Mouse (Mus musculus) cerebellum, postnatal 25 days (tissue): ENCODE measurements around the gene Mdk.
A peak's percentile ranks its signal among the peaks of the same experiment; 100 is the strongest.

Experiments
- DNase-seq, 2 experiments: peaks; one replicate each; pipeline ENCODE4 v3.0.0; 2021; ENCODE audit warnings: mixed read lengths in 2 of 2

Gene Mdk

DNA sequence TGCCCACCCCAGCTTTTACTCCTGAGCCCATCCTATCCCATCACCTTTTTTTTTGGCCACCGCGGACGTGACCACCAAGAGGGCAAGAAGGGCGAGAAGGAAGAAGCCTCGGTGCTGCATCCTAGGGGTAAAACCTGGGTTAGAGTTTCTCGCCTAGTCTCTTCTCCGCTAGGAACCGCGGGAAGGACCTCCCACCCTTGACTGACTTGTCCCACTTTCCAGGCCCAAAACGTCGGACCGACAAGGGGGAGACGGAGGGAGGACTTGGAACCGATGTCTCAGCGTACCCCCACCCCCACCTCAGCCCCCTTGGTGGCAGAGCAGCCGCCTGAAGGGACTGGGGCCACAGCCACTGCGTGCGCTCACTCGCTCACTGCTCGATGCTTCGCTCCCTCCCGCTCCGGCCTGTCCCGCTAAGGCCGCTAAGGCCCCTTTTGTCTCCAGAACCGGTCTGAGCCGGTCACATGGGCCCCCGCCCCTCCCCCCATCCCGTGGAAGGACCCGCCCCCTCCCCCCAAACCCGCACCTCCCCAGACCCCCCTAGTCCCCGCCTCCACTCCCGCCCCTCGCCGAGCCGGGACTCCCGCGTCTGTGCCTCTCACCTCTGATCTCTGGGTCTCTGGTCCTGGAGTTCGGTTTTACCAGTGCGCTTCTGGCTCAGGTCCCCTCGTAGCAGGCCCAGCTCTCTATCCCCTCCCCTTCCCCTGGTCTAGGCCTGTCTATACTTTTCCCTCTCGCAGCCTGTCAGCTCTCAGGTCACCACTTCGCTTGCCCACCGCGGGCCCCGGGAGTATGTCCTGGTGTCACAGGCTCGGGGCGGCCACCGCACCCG, 553 bp downstream of the Mdk start:
- peak; percentile 52 to 67 for DNase-seq

DNA sequence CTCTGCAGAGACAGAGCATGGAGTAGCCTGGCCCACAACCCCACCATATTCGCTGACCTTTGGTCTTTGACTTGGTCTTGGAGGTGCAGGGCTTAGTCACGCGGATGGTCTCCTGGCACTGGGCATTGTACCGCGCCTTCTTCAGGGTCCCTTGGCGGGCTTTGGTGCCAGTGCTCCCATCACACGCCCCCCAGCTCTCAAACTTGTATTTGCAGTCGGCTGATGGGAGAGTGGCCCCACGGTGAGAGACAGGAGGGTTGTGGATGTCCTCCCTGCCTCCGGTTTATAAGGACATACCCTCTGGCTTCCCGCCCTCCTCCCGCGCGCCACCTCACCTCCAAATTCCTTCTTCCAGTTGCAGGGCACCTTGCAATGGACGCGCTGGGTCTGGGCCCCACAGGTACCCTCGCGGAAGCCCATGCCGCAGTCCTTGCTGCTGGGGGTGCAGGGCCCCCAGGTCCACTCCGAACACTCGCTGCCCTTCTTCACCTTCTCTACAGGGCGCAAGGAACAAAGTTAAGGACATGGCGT, 1.3 kb downstream of the Mdk start:
- peak; percentile 40 to 46 for DNase-seq

DNA sequence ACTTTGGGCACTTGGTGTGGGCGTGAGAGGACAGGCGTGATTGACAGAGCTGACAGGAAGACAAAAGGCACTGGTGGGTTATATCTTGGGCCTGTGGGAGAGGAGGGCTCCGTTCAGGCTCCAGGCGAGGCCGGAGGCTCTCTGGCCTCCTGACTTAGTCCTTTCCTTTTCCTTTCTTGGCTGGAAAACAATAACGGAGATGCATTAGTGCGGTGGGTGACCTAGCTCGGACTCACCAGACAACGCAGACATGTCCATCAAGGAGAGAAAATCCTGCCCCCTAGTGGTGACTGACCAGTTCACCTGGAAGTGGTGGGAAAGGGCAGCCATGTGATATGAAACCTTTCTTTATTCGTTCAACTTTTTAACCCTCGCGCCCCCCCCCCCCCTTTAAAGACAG, 2.2 kb downstream of the Mdk start:
- peak; percentile 73 to 83 for DNase-seq

- DNase-seq = no peak
These were observed 2.6 kb downstream of the Mdk start for GRCm38 (mm10) chr2:91929455-91929854.

GRCm38 (mm10) chr2:91928534-91929350, 3.4 kb downstream of the Mdk start:
- peak; percentile 57 to 60 for DNase-seq

- DNase-seq = peak; percentile 87 to 93
These were observed 4.1 kb downstream of the Mdk start for GRCm38 (mm10) chr2:91927826-91928533.

DNA sequence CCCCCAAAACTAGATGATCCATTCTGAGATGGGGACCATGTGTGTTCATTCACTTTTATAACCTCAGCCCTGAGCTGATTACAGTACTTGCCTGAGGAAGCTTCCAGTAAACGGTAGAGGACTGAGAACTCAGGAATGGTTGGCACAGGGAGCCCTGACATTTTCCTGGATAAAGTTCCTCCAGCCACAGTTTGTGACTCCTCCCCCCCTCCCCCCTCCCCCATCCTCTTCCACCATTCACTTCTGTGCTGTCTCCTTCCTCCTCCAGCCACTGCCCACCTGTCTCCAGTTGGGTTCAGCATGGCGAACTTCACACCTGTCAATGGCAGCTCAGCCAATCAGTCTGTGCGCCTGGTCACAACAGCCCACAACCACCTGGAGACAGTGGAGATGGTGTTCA, 5.1 kb downstream of the Mdk start, which contains the start of gene Chrm4:
Gene Chrm4, plus strand, starts transcription at position 301 of the 400 bp plus-strand sequence.
- no peak for DNase-seq

- no peak for DNase-seq
These were observed 6.7 kb downstream of the Mdk start for GRCm38 (mm10) chr2:91925442-91925841.

- DNase-seq = no peak
These were observed 7.4 kb downstream of the Mdk start for GRCm38 (mm10) chr2:91924726-91925125.

- peak; percentile 81 to 88 for DNase-seq
These were observed 8.4 kb downstream of the Mdk start for GRCm38 (mm10) chr2:91923415-91924337.

GRCm38 (mm10) chr2:91922586-91923414, 9.3 kb downstream of the Mdk start:
- no peak for DNase-seq

DNA sequence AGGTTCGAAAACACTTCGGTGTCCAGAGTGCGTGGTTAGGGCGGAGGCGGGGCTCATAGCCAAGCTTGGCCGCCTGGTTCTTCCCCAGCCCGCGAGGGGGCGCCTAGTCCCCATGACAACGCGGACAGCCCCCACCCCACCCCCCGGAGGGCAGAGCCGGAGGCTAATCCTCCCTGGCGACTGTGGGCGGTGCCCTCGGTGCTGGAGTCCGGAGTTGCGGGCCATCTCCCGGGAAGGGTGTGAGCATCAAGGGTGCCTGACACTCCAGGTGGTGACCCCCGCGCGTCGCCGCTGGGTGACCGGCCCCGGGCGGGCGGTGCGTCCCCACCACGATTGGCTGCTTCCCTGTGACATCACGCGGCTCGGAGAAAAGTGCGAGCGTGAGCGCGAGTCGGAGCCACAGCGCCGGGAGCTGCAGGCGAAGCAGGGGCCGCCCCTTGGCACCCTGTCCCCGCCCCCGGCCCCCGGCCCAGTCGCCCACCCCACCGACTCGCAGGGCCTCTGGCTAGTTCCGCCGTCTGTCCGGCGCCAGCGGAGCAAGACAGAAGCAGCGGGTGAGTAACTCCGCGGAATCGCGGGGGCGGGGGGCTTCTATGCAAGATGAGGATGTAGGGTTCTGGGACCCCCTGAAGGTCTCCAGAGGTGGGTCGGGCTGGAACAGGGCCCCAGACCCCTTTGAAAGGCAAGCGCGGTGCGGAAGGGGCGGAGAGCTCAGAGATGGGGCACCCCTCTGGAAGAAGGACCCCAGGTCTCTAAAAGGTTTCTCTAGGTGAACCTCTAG, 10.1 kb downstream of the Mdk start:
- peak; percentile 57 to 73 for DNase-seq

DNA sequence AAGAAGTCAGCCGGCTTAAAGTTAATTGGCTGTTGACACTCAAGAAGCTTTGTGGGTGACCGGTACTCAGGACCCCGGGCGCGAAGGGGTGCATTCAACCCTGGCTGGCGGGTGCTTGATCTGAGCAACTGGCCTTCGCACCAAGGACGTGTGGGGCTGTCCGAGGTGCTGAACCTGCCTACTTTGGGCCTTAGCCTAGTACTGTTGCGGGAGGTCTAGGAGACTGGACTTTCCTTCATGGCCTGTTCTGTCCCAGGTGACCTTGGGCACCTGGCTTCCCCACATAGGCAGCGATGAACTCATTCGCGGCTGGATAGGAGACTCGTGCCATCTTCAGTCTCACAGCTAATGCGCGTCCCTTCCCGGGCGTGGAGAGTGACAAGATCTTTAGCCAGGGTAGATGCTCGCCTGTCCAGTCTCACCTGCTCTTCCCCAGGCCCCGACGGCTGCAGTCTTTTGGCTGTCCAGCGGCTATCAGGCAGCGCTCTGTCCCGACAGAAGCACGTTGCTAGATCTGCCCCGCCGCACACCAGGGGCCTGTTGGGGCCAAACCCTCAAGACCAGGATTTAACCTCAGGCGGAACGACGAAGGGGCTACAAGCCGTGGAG, 10.8 kb downstream of the Mdk start:
- peak in 1 of 2 experiments; percentile 29 for DNase-seq

DNA sequence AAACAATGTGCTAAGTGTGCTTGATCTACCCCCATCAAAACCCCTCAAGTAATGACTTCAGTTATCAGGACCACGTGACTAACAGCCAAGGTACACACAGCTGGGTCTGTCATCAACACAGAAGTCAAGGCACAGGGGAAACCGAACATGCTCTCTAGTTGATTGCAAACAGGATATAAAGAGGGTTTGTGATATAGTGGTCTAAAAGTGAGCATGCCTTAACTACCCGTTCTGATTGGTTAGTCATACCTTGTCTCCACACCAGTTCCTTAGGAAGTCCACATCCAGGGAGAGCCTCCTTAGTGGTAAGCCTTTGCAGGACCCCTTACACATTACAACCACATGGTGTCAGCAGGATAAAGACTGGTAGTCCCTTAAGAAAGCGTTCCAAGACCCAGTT, 12.0 kb downstream of the Mdk start:
- no peak for DNase-seq

DNA sequence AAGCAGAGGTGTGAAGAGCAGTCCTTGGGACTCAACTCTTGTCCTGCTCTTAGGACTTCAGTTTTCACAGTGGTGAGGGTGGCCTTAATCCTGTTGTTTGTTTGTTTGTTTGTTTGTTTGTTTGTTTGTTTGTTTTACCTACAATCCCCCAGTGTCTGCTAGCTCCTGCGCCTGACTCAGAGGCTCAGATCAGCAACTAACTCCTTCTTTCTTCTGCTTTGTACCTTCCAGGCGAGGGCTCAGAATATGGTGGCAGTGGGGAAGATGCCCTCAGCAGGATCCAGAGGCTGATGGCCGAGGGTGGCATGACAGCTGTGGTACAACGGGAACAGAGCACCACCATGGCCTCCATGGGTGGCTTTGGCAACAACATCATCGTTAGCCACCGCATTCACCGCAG, 15.0 kb downstream of the Mdk start:
- no peak for DNase-seq

DNA sequence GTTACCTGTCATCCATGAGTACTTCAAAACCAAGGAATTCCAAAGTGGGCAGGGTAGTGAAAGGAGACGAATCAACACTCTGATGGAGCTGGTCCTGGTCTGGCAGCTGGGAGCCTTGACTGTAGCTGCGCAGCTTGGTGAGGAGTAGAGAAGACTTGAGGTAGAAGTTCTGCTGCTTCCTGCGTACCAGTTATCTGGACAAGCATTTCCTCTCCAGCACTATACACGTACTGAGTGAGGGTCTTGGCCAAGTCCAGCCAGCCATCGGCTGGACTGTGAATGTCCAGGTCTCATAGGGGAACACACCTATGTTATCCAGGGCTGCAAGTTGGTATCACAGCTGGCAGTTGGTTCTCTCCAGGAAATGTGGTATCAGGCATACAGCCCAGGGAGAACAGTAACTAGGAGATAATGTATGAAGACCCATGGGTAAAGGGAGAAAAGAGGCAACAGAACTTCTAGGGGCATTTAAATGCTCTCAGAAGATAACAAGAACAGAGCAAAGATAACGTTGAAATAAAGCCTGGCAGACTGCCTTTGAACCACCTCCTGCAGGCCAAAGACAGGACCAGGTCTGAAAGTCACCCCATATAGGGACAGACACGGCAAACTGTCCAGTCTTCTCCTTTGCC, 15.6 kb downstream of the Mdk start:
- no peak for DNase-seq

DNA sequence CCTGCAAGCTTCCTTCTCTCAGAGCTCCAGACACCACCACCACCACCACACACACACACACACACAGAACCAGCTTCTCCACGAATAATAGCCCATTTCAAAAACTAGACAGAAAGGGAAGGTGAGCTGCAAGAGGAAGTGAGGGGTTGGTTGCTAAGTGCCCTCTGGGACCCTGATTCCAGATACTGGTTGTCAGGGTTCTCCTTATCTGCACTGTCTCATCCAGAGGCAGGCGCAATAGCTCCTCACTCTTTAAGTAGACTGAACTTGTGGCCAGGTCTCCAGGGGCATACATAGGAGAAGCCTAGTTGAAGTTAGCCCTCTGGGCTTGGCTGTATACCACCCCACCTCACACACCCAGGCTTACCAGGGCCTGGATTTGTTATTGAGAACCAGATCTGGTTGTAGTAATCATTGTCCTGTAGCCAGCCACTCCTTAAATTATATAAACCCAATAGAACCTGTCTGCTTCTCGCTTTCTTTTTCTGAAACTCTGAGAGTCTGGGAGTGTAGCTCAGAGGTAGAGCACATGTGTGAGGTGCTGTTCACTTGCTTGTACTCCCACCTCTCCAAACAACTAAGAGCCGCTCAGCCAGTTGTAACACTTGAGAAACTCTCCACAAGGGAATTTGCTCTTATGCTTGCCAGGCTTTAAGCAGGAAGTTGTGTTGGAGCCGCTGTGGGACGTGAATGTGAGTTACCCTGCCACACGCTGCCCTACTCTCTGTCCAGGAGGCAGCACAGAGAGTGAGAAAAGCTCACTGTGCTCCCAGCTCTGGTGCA, 18.6 kb downstream of the Mdk start:
- no peak for DNase-seq

- no peak for DNase-seq
These were observed 19.5 kb downstream of the Mdk start for GRCm38 (mm10) chr2:91912616-91913015.
